Mouse (Mus musculus) lung, embryonic 16.5 days (tissue): ENCODE results near the gene Sox11. TPM values are rescaled to one million over a fixed set of nuclear protein-coding genes. Genes with fewer than 3 reads are reported as not detected.

Source experiments
- ATAC-seq: fragments of 200-750 bp; cut with Nextera tagmentation; 2 replicates; pipeline ENCODE4 v1.8.0; 2017; ENCODE audit warnings: low read depth, mild to moderate bottlenecking, moderate library complexity
- H3K27ac ChIP-seq: fragments of 300-500 bp; sonication (generic); 2 replicates; pipeline ENCODE4 v1.5.1; 2014; ENCODE audit warnings: mild to moderate bottlenecking, control low read depth, low read length
- H3K27me3 ChIP-seq: fragments of 300-500 bp; sonication (generic); 2 replicates; pipeline ENCODE4 v1.6.1; 2014; ENCODE audit warnings: low read depth, low read length, mixed read lengths; ENCODE audit not compliant: control insufficient read depth, insufficient read depth
- H3K36me3 ChIP-seq: fragments of 300-500 bp; sonication (generic); 2 replicates; pipeline ENCODE4 v1.6.1; 2014; ENCODE audit warnings: low read length; ENCODE audit not compliant: control insufficient read depth, insufficient read depth
- H3K4me1 ChIP-seq: fragments of 300-500 bp; sonication (generic); replicated peaks from 2 replicates; pipeline ENCODE4 v1.6.1; 2014; ENCODE audit warnings: low read length, mixed read lengths; ENCODE audit not compliant: control insufficient read depth, insufficient read depth
- H3K4me2 ChIP-seq: fragments of 300-500 bp; sonication (generic); 2 replicates; pipeline ENCODE4 v1.6.1; 2014; ENCODE audit warnings: low read depth, low read length, control low read depth
- H3K4me3 ChIP-seq: fragments of 300-500 bp; sonication (generic); 2 replicates; pipeline ENCODE4 v1.5.1; 2014; ENCODE audit warnings: mild to moderate bottlenecking, low read length, control low read depth
- H3K9ac ChIP-seq: fragments of 300-500 bp; sonication (generic); 2 replicates; pipeline ENCODE4 v1.6.1; 2014; ENCODE audit warnings: low read length, control low read depth
- H3K9me3 ChIP-seq: fragments of 300-500 bp; sonication (generic); 2 replicates; pipeline ENCODE4 v1.6.1; 2016; ENCODE audit warnings: low read length; ENCODE audit not compliant: control insufficient read depth
- WGBS: fragments of 180-500 bp; shearing (Covaris S2); extraction: QIAGEN DNeasy Blood & Tissue Kit; methylation state at CpG from one replicate; pipeline ENCODE4 v1.1.7; 2014; 5-methylcytosine and 5-hydroxymethylcytosine counted together
- polyA plus RNA-seq: library from polyadenylated mRNA; unstranded; fragments of >200 nt; fragmentation: Nextera tagmentation; extraction: Ambion mirVana; gene quantifications from 2 replicates; pipeline ENCODE4 v1.2.1, GENCODE M21; 2015

Sox11 gene
- polyA plus RNA-seq, 1 experiment from 2014 or later: 29.0 TPM

GRCm38 (mm10) chr12:27357076-27357637, 14.8 kb upstream of the Sox11 start:
- Histone ChIP-seq H3K4me3 (no peak overlapping the region), H3K9ac (no peak overlapping the region), H3K27me3 (no peaks in the 10 kb centered on the region), H3K9me3 (no peaks in the 10 kb centered on the region), H3K27ac (no peak overlapping the region), H3K36me3 (no peaks in the 10 kb centered on the region), H3K4me1 (peaks cover 6% of the 10 kb centered on the region), H3K4me2 (no peak overlapping the region)
- WGBS: 24% methylated on average over 12 of the region's 12 CpGs
- ATAC-seq: peak; percentile 51

GRCm38 (mm10) chr12:27356571-27356970, 14.2 kb upstream of the Sox11 start:
- no peak overlapping the region for H3K9ac ChIP-seq
- peaks cover 6% of the 10 kb centered on the region for H3K4me1 ChIP-seq
- H3K4me2 ChIP-seq: no peak overlapping the region
- no peaks in the 10 kb centered on the region for H3K27me3 ChIP-seq
- H3K4me3 ChIP-seq: no peak overlapping the region
- no peak overlapping the region for H3K27ac ChIP-seq
- 75% methylated on average over 5 of the region's 5 CpGs for WGBS
- no peak for ATAC-seq
- no peaks in the 10 kb centered on the region for H3K36me3 ChIP-seq
- H3K9me3 ChIP-seq: no peaks in the 10 kb centered on the region

GRCm38 (mm10) chr12:27343606-27344410, 1.4 kb upstream of the Sox11 start:
- H3K36me3 ChIP-seq: no peaks in the 10 kb centered on the region
- ATAC-seq: no peak
- H3K27ac ChIP-seq: peak overlapping the region; percentile 95
- H3K9me3 ChIP-seq: no peaks in the 10 kb centered on the region
- H3K4me2 ChIP-seq: peak overlapping the region; percentile 92
- 9% methylated on average over 17 of the region's 17 CpGs for WGBS
- no peaks in the 10 kb centered on the region for H3K27me3 ChIP-seq
- peak overlapping the region; percentile 71 for H3K9ac ChIP-seq
- H3K4me3 ChIP-seq: peak overlapping the region; percentile 87
- H3K4me1 ChIP-seq: peaks cover 3% of the 10 kb centered on the region; the same call in 1 of the 2 replicates

- ATAC-seq: peak; percentile 95
- H3K9ac ChIP-seq: peak overlapping the region; percentile 87
- H3K36me3 ChIP-seq: no peaks in the 10 kb centered on the region
- H3K4me3 ChIP-seq: peak overlapping the region; percentile 87
- no peaks in the 10 kb centered on the region for H3K9me3 ChIP-seq
- H3K27me3 ChIP-seq: no peaks in the 10 kb centered on the region
- peak overlapping the region; percentile 92 for H3K4me2 ChIP-seq
- under 1% methylated on average over 75 of the region's 83 CpGs for WGBS
- H3K4me1 ChIP-seq: peaks cover 5% of the 10 kb centered on the region; the same call in 1 of the 2 replicates
- peak overlapping the region; percentile 95 for H3K27ac ChIP-seq
These were observed 574 bp upstream of the Sox11 start for GRCm38 (mm10) chr12:27342691-27343605.

- H3K9ac ChIP-seq: peak overlapping the region; percentile 87
- WGBS: under 1% methylated on average over 79 of the region's 80 CpGs
- H3K27ac ChIP-seq: peak overlapping the region; percentile 95
- peaks cover 10% of the 10 kb centered on the region; the same call in 1 of the 2 replicates for H3K4me1 ChIP-seq
- no peak for ATAC-seq
- H3K9me3 ChIP-seq: no peaks in the 10 kb centered on the region
- H3K27me3 ChIP-seq: no peaks in the 10 kb centered on the region
- H3K36me3 ChIP-seq: no peaks in the 10 kb centered on the region
- peak overlapping the region; percentile 92 for H3K4me2 ChIP-seq
- peak overlapping the region; percentile 87 for H3K4me3 ChIP-seq
These were observed 1.1 kb downstream of the Sox11 start for GRCm38 (mm10) chr12:27341130-27341870.

- no peak for ATAC-seq
- H3K4me3 ChIP-seq: peak overlapping the region; percentile 87
- H3K27me3 ChIP-seq: no peaks in the 10 kb centered on the region
- H3K9me3 ChIP-seq: no peaks in the 10 kb centered on the region
- H3K27ac ChIP-seq: no peak overlapping the region
- H3K36me3 ChIP-seq: no peaks in the 10 kb centered on the region
- H3K4me1 ChIP-seq: peaks cover 10% of the 10 kb centered on the region; the same call in 1 of the 2 replicates
- peak overlapping the region; percentile 87 for H3K9ac ChIP-seq
- H3K4me2 ChIP-seq: peak overlapping the region; percentile 92
- WGBS: 0% methylated on average over 14 of the region's 14 CpGs
These were observed 1.8 kb downstream of the Sox11 start for GRCm38 (mm10) chr12:27340451-27341035.

GRCm38 (mm10) chr12:27339171-27339751, 3.1 kb downstream of the Sox11 start:
- no peaks in the 10 kb centered on the region for H3K27me3 ChIP-seq
- peak overlapping the region; percentile 75 for H3K4me3 ChIP-seq
- H3K4me1 ChIP-seq: peaks cover 10% of the 10 kb centered on the region; the same call in 1 of the 2 replicates
- H3K9ac ChIP-seq: peak overlapping the region; percentile 83
- H3K36me3 ChIP-seq: no peaks in the 10 kb centered on the region
- no peak for ATAC-seq
- H3K27ac ChIP-seq: peak overlapping the region; percentile 83
- H3K4me2 ChIP-seq: peak overlapping the region; percentile 89
- under 1% methylated on average over 47 of the region's 47 CpGs for WGBS
- H3K9me3 ChIP-seq: no peaks in the 10 kb centered on the region

- H3K4me1 ChIP-seq: peaks cover 8% of the 10 kb centered on the region; the same call in 1 of the 2 replicates
- H3K36me3 ChIP-seq: no peaks in the 10 kb centered on the region
- no peaks in the 10 kb centered on the region for H3K27me3 ChIP-seq
- peak overlapping the region; percentile 89 for H3K4me2 ChIP-seq
- ATAC-seq: no peak
- WGBS: under 1% methylated on average over 40 of the region's 40 CpGs
- peak overlapping the region; percentile 83 for H3K9ac ChIP-seq
- H3K4me3 ChIP-seq: peak overlapping the region; percentile 75
- H3K9me3 ChIP-seq: no peaks in the 10 kb centered on the region
- H3K27ac ChIP-seq: peak overlapping the region; percentile 83
These were observed 3.6 kb downstream of the Sox11 start for GRCm38 (mm10) chr12:27338721-27339170.
